Mouse (Mus musculus): Measurements from ENCODE around the gene Cyp26b1. TPM values are rescaled to one million over a fixed set of nuclear protein-coding genes. Genes with fewer than 3 reads are reported as not detected.

Gene Cyp26b1
- polyA plus RNA-seq, 1 experiment from 2014 or later = 1.6 TPM

- DNase-seq (no peak), ATAC-seq (ENCODE audit: insufficient read depth) (no peak)
- Histone ChIP-seq H3K4me3 (ENCODE audit: low read depth, low read length) (no peak overlapping the region), H3K27ac (ENCODE audit: low read depth) (no peak overlapping the region), H3K4me2 (no peak overlapping the region), H3K9ac (no peak overlapping the region), H3K9me3 (ENCODE audit: low read depth, low read length) (no peaks in the 10 kb centered on the region), H3K36me3 (ENCODE audit: insufficient read depth) (no peaks in the 10 kb centered on the region), H3K27me3 (ENCODE audit: insufficient read depth, low read length) (no peaks in the 10 kb centered on the region), H3K4me1 (ENCODE audit: insufficient read depth) (no peaks in the 10 kb centered on the region)
- WGBS = 71% methylated on average over 3 of the region's 3 CpGs
- TF ChIP-seq CTCF (IDR thresholded peaks at IDR 0.05; ENCODE audit: low read depth) = no peak
These were observed 55.0 kb downstream of the Cyp26b1 start for GRCm38 (mm10) chr6:84538681-84539080.

DNA sequence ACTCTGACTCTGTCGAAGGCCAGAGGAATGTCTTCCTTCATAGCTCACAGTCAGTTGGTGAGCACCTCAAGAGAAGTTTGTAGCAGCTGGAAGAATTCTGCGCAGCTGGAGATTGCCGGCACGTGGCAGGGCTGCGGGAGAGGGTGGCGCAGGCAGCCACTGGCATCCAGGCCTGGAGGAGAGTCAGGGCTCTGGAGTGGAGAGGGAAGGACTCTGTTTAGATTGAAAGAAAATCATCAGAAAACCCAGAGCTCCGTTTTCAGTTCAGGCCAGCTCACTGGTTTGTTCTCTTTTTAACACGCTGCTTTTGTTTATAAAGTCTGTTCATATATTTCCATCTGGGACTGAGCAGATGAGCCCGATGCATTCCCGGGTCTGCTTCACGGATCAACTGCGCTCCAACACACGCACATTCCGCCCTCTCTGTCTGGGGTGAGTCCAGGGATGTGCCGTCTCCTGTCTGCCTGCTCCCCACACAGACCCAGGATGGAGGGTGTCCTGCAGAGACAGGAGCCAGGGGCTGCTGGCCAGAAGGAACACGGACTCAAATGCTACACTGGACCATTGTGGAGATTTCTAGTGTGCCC, 56.0 kb downstream of the Cyp26b1 start:
- Histone ChIP-seq H3K27ac (ENCODE audit: low read depth) (no peak overlapping the region), H3K36me3 (ENCODE audit: insufficient read depth) (no peaks in the 10 kb centered on the region), H3K9ac (no peak overlapping the region), H3K27me3 (ENCODE audit: insufficient read depth, low read length) (no peaks in the 10 kb centered on the region), H3K4me1 (ENCODE audit: insufficient read depth) (no peaks in the 10 kb centered on the region), H3K4me3 (ENCODE audit: low read depth, low read length) (no peak overlapping the region), H3K4me2 (no peak overlapping the region), H3K9me3 (ENCODE audit: low read depth, low read length) (no peaks in the 10 kb centered on the region)
- DNase-seq (peak; percentile 52), ATAC-seq (ENCODE audit: insufficient read depth) (peak; percentile 49)
- no peak for TF ChIP-seq CTCF (IDR thresholded peaks at IDR 0.05; ENCODE audit: low read depth)
- WGBS = 31% methylated on average over 16 of the region's 16 CpGs

DNA sequence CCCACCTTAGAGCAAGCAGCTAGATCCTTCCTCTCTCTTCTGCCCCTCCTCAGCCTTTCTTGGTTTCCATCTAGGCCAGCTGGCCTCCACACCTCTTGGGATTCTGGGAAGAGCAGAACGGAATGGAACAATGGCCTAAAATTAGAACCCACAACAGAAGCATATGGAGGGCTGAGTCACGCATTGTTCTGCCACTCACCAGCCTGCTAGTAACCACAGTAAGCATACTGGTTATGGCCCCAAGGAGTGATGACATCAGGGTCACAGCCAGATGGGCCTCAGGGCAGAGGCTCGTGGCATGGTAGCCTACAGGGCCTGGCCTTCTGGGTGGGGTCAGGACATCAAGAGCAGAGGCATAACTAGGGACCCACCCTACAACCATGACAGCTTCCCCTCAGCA, 58.8 kb downstream of the Cyp26b1 start:
- no peaks in the 10 kb centered on the region for H3K9me3 ChIP-seq (ENCODE audit: low read depth, low read length)
- no peaks in the 10 kb centered on the region for H3K36me3 ChIP-seq (ENCODE audit: insufficient read depth)
- 79% methylated on average over 3 of the region's 3 CpGs for WGBS
- H3K4me2 ChIP-seq = no peak overlapping the region
- DNase-seq = no peak
- no peaks in the 10 kb centered on the region for H3K4me1 ChIP-seq (ENCODE audit: insufficient read depth)
- ATAC-seq (ENCODE audit: insufficient read depth) = no peak
- H3K27ac ChIP-seq (ENCODE audit: low read depth) = no peak overlapping the region
- no peak for TF ChIP-seq CTCF (IDR thresholded peaks at IDR 0.05; ENCODE audit: low read depth)
- no peaks in the 10 kb centered on the region for H3K27me3 ChIP-seq (ENCODE audit: insufficient read depth, low read length)
- no peak overlapping the region for H3K9ac ChIP-seq
- no peak overlapping the region for H3K4me3 ChIP-seq (ENCODE audit: low read depth, low read length)

DNA sequence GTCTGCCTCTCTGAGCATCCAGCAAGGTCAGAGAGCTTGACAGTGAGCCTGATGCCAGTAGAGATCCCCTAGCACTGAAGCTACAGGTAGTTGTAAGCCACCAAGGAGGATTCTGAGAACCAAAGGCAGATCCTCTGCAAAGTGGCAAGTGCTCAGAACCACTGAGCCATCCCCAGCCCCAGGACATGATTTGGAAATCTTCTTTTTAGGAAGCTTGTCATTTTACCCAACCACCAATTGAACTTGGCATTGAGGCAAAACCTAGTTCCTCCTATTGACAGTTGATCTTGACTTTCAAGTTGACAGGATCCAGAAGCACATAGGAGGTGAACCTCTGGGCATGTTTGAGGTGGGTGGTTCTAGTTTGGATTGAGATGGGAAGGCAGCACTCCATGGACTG, 63.8 kb downstream of the Cyp26b1 start:
- Histone ChIP-seq H3K27ac (ENCODE audit: low read depth) (no peak overlapping the region), H3K4me2 (no peak overlapping the region), H3K9ac (no peak overlapping the region), H3K9me3 (ENCODE audit: low read depth, low read length) (no peaks in the 10 kb centered on the region), H3K36me3 (ENCODE audit: insufficient read depth) (no peaks in the 10 kb centered on the region), H3K4me3 (ENCODE audit: low read depth, low read length) (no peak overlapping the region), H3K27me3 (ENCODE audit: insufficient read depth, low read length) (no peaks in the 10 kb centered on the region), H3K4me1 (ENCODE audit: insufficient read depth) (no peaks in the 10 kb centered on the region)
- DNase-seq = no peak
- no peak for TF ChIP-seq CTCF (IDR thresholded peaks at IDR 0.05; ENCODE audit: low read depth)
- no peak for ATAC-seq (ENCODE audit: insufficient read depth)

GRCm38 (mm10) chr6:84524901-84525601, 68.7 kb downstream of the Cyp26b1 start:
- Histone ChIP-seq H3K9ac (no peak overlapping the region), H3K9me3 (ENCODE audit: low read depth, low read length) (no peaks in the 10 kb centered on the region), H3K4me3 (ENCODE audit: low read depth, low read length) (no peak overlapping the region), H3K4me2 (no peak overlapping the region), H3K27ac (ENCODE audit: low read depth) (no peak overlapping the region), H3K4me1 (ENCODE audit: insufficient read depth) (no peaks in the 10 kb centered on the region), H3K36me3 (ENCODE audit: insufficient read depth) (no peaks in the 10 kb centered on the region), H3K27me3 (ENCODE audit: insufficient read depth, low read length) (no peaks in the 10 kb centered on the region)
- ATAC-seq (ENCODE audit: insufficient read depth) (no peak), DNase-seq (no peak)
- WGBS = 62% methylated on average over 7 of the region's 7 CpGs
- no peak for TF ChIP-seq CTCF (IDR thresholded peaks at IDR 0.05; ENCODE audit: low read depth)

Data from lung, embryonic 14.5 days (tissue).